Mouse (Mus musculus): ENCODE data around the gene Pcnx4. TPM values are rescaled to one million over a fixed set of nuclear protein-coding genes. Genes with fewer than 3 reads are reported as not detected.

Gene Pcnx4
- total and polyA plus RNA-seq, 2 experiments from 2014 or later, result 21.3 to 22.7 TPM

DNA sequence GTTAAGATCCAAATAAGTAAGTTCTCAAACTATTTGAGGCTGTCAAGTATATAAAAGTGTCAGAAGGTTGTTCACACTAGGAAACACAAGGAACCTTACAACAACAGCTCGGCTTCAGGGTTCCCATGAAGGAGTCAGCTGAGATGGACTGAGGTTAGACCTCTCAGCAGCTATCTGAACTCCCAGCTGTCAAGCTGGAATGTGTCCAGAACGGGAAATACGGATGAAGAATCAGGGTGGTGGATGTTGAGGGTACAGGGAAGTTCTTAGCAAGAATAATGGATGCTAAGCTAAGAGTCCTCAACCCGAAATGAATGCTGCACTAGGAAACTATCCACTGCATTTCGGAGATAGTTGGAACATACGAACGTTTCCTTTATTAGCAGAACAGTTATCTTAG, 3.9 kb upstream of the Pcnx4 start:
- no peaks in the 10 kb centered on the region for H3K9me3 ChIP-seq (ENCODE audit: low read length)
- no peak for TF ChIP-seq CTCF (IDR thresholded peaks at IDR 0.05)
- WGBS, result 85% methylated on average over 7 of the region's 7 CpGs
- DNase-seq (ENCODE audit: low spot score) (no peak), ATAC-seq (ENCODE audit: low FRiP score) (no peak)
- H3K27ac ChIP-seq (ENCODE audit: low read depth, low read length), result no peak overlapping the region
- H3K4me2 ChIP-seq (ENCODE audit: low read depth, low read length, poor library complexity, severe bottlenecking), result no peak overlapping the region
- no peak overlapping the region for H3K4me3 ChIP-seq (ENCODE audit: low read depth, low read length)
- H3K27me3 ChIP-seq (ENCODE audit: insufficient read depth, low read length), result no peaks in the 10 kb centered on the region
- H3K4me1 ChIP-seq (ENCODE audit: insufficient read depth, low read length), result peaks cover 6% of the 10 kb centered on the region
- no peaks in the 10 kb centered on the region for H3K36me3 ChIP-seq (ENCODE audit: insufficient read depth, low read length)
- no peak overlapping the region for H3K9ac ChIP-seq (replicated peaks; ENCODE audit: low read length, poor library complexity, severe bottlenecking)

DNA sequence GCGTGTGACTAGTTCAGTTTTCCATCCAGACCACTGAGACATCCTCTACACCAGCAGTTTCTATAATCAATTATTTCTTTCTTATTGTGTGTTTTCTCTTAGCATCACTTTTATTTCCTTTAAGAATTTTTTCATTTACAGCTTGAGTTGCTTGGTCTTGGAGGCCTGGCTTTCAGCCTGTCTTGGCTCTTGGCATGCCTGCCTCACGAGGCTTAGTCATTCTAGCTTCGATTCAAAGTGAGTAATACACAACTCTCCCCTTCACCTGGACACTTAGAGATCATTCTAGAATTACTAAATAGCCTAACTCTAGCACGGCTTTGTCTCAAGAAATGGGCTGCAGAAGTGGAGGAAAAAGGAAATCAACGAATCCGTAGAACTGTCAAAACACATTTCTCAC, 2.2 kb upstream of the Pcnx4 start:
- no peak for ATAC-seq (ENCODE audit: low FRiP score)
- Histone ChIP-seq H3K27ac (ENCODE audit: low read depth, low read length) (no peak overlapping the region), H3K9ac (replicated peaks; ENCODE audit: low read length, poor library complexity, severe bottlenecking) (no peak overlapping the region), H3K27me3 (ENCODE audit: insufficient read depth, low read length) (no peaks in the 10 kb centered on the region), H3K4me1 (ENCODE audit: insufficient read depth, low read length) (peaks cover 7% of the 10 kb centered on the region), H3K36me3 (ENCODE audit: insufficient read depth, low read length) (no peaks in the 10 kb centered on the region), H3K9me3 (ENCODE audit: low read length) (no peaks in the 10 kb centered on the region), H3K4me3 (ENCODE audit: low read depth, low read length) (no peak overlapping the region), H3K4me2 (ENCODE audit: low read depth, low read length, poor library complexity, severe bottlenecking) (no peak overlapping the region)
- TF ChIP-seq CTCF (IDR thresholded peaks at IDR 0.05), result no peak
- DNase-seq (ENCODE audit: low spot score), result no peak
- WGBS, result 86% methylated on average over 6 of the region's 6 CpGs

DNA sequence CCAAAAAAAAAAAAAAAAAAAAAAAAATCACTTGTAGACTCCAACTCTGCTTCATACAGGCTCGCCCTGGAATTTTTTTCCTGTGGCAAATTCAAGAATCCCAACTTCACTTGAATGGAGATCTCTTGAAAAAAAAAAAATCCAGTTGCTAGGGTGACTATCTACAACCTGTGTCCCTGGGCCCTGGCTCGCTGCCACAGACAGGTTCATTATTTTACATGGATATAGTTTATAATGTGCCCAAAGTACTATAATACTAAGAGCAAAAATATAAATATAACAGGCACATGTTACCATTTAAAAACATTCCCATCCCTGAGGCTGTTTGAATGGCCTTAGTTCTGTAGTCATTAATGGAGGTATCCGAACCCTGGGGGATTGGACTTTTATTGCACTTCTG, 584 bp upstream of the Pcnx4 start:
- Histone ChIP-seq H3K4me1 (ENCODE audit: insufficient read depth, low read length) (peaks cover 7% of the 10 kb centered on the region), H3K4me2 (ENCODE audit: low read depth, low read length, poor library complexity, severe bottlenecking) (peak overlapping the region; percentile 73), H3K4me3 (ENCODE audit: low read depth, low read length) (peak overlapping the region; percentile 68), H3K27ac (ENCODE audit: low read depth, low read length) (peak overlapping the region; percentile 52; the same call in 1 of the 2 replicates), H3K9ac (replicated peaks; ENCODE audit: low read length, poor library complexity, severe bottlenecking) (peak overlapping the region; percentile 60; the same call in 1 of the 2 replicates), H3K27me3 (ENCODE audit: insufficient read depth, low read length) (no peaks in the 10 kb centered on the region), H3K36me3 (ENCODE audit: insufficient read depth, low read length) (no peaks in the 10 kb centered on the region), H3K9me3 (ENCODE audit: low read length) (no peaks in the 10 kb centered on the region)
- no peak for TF ChIP-seq CTCF (IDR thresholded peaks at IDR 0.05)
- DNase-seq (ENCODE audit: low spot score) (no peak), ATAC-seq (ENCODE audit: low FRiP score) (no peak)
- 38% methylated on average over 3 of the region's 3 CpGs for WGBS

GRCm38 (mm10) chr12:72538571-72538970, 2.4 kb downstream of the Pcnx4 start:
- H3K9ac ChIP-seq (replicated peaks; ENCODE audit: low read length, poor library complexity, severe bottlenecking), result no peak overlapping the region
- TF ChIP-seq CTCF (IDR thresholded peaks at IDR 0.05), result no peak
- H3K27me3 ChIP-seq (ENCODE audit: insufficient read depth, low read length), result no peaks in the 10 kb centered on the region
- 89% methylated on average over 10 of the region's 10 CpGs for whole genome bisulfite sequencing
- peaks cover 7% of the 10 kb centered on the region for H3K4me1 ChIP-seq (ENCODE audit: insufficient read depth, low read length)
- ATAC-seq (ENCODE audit: low FRiP score) (no peak), DNase-seq (ENCODE audit: low spot score) (no peak)
- no peak overlapping the region for H3K4me2 ChIP-seq (ENCODE audit: low read depth, low read length, poor library complexity, severe bottlenecking)
- no peaks in the 10 kb centered on the region for H3K9me3 ChIP-seq (ENCODE audit: low read length)
- H3K36me3 ChIP-seq (ENCODE audit: insufficient read depth, low read length), result 0 out of 2 replicates have a peak, but pooled peaks cover 3% of the 10 kb centered on the region
- no peak overlapping the region for H3K27ac ChIP-seq (ENCODE audit: low read depth, low read length)
- no peak overlapping the region for H3K4me3 ChIP-seq (ENCODE audit: low read depth, low read length)

- H3K4me1 ChIP-seq (ENCODE audit: insufficient read depth, low read length), result no peaks in the 10 kb centered on the region
- H3K9me3 ChIP-seq (ENCODE audit: low read length), result no peaks in the 10 kb centered on the region
- no peaks in the 10 kb centered on the region for H3K27me3 ChIP-seq (ENCODE audit: insufficient read depth, low read length)
- H3K36me3 ChIP-seq (ENCODE audit: insufficient read depth, low read length), result peaks cover 6% of the 10 kb centered on the region; the same call in 1 of the 2 replicates
- no peak for DNase-seq (ENCODE audit: low spot score)
- no peak overlapping the region for H3K4me2 ChIP-seq (ENCODE audit: low read depth, low read length, poor library complexity, severe bottlenecking)
- TF ChIP-seq CTCF (IDR thresholded peaks at IDR 0.05), result no peak
- 66% methylated on average over 4 of the region's 4 CpGs for WGBS
- H3K9ac ChIP-seq (replicated peaks; ENCODE audit: low read length, poor library complexity, severe bottlenecking), result no peak overlapping the region
- no peak overlapping the region for H3K27ac ChIP-seq (ENCODE audit: low read depth, low read length)
- no peak for ATAC-seq (ENCODE audit: low FRiP score)
- no peak overlapping the region for H3K4me3 ChIP-seq (ENCODE audit: low read depth, low read length)
Observed at GRCm38 (mm10) chr12:72554347-72554746, 18.2 kb downstream of the Pcnx4 start.

- Histone ChIP-seq H3K4me1 (ENCODE audit: insufficient read depth, low read length) (no peaks in the 10 kb centered on the region), H3K9me3 (ENCODE audit: low read length) (no peaks in the 10 kb centered on the region), H3K36me3 (ENCODE audit: insufficient read depth, low read length) (peaks cover 7% of the 10 kb centered on the region; the same call in 1 of the 2 replicates), H3K27ac (ENCODE audit: low read depth, low read length) (no peak overlapping the region), H3K4me2 (ENCODE audit: low read depth, low read length, poor library complexity, severe bottlenecking) (no peak overlapping the region), H3K9ac (replicated peaks; ENCODE audit: low read length, poor library complexity, severe bottlenecking) (no peak overlapping the region), H3K27me3 (ENCODE audit: insufficient read depth, low read length) (no peaks in the 10 kb centered on the region), H3K4me3 (ENCODE audit: low read depth, low read length) (no peak overlapping the region)
- TF ChIP-seq CTCF (IDR thresholded peaks at IDR 0.05), result no peak
- 91% methylated on average over 4 of the region's 4 CpGs for WGBS
- ATAC-seq (ENCODE audit: low FRiP score) (no peak), DNase-seq (ENCODE audit: low spot score) (no peak)
Observed at GRCm38 (mm10) chr12:72564281-72564795, 28.2 kb downstream of the Pcnx4 start.
